Mouse (Mus musculus): ENCODE data around the gene Scnn1a. TPM values are rescaled to one million over a fixed set of nuclear protein-coding genes. Genes with fewer than 3 reads are reported as not detected.

The Scnn1a gene
- total and polyA plus RNA-seq, 2 experiments from 2014 or later: 0.46 TPM

- no peak for DNase-seq (ENCODE audit: low spot score)
Measured at GRCm38 (mm10) chr6:125284250-125284649, 36.2 kb upstream of the Scnn1a start.

DNA sequence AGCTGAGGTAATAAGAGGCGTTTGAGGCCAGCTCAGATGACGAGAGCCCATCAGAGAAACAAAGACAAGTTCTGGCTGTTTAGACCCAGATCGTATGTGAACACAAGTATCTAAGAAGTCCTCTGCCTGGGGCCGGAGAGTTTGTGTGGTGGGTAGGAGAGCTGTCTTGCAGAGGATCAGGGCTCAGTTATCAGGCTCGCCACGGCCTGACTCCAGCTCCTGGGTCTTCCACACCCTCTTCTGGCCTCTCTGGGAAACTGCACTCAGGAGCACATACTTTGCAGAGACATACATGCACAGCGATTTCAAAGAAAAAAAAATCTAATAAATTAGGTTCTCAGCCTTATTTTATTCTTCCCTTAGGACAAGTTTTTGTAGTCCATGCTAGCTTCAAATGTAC is 35.7 kb upstream of the Scnn1a start:
- no peaks in the 10 kb centered on the region for H3K4me1 ChIP-seq (ENCODE audit: control insufficient read depth, insufficient read depth)
- H3K36me3 ChIP-seq (replicated peaks; ENCODE audit: control insufficient read depth, insufficient read depth, low read length): no peaks in the 10 kb centered on the region
- WGBS: 84% methylated on average over 7 of the region's 7 CpGs
- no peaks in the 10 kb centered on the region for H3K27me3 ChIP-seq (ENCODE audit: control insufficient read depth, insufficient read depth, low read length)
- H3K27ac ChIP-seq (ENCODE audit: low read depth): no peak overlapping the region
- ATAC-seq (ENCODE audit: insufficient read depth, low read depth) (no peak), DNase-seq (ENCODE audit: low spot score) (no peak)
- no peak overlapping the region for H3K4me3 ChIP-seq (ENCODE audit: low read depth, low read length)
- H3K9me3 ChIP-seq (replicated peaks; ENCODE audit: control insufficient read depth, low read length): peaks cover 5% of the 10 kb centered on the region; the same call in 1 of the 2 replicates
- TF ChIP-seq EP300 (IDR thresholded peaks at IDR 0.05; ENCODE audit: low read depth) (no peak), CTCF (IDR thresholded peaks at IDR 0.05; ENCODE audit: low read depth) (no peak)
- no peak overlapping the region for H3K9ac ChIP-seq (replicated peaks; ENCODE audit: low read depth, low read length)
- no peak overlapping the region for H3K4me2 ChIP-seq (ENCODE audit: low read depth, low read length)

More at GRCm38 (mm10) chr6:125284250-125284649, 36.2 kb upstream of the Scnn1a start:
- Histone ChIP-seq H3K4me3 (ENCODE audit: low read depth, low read length) (no peak overlapping the region), H3K27me3 (ENCODE audit: control insufficient read depth, insufficient read depth, low read length) (no peaks in the 10 kb centered on the region), H3K4me2 (ENCODE audit: low read depth, low read length) (no peak overlapping the region), H3K9me3 (replicated peaks; ENCODE audit: control insufficient read depth, low read length) (peaks cover 5% of the 10 kb centered on the region; the same call in 1 of the 2 replicates), H3K4me1 (ENCODE audit: control insufficient read depth, insufficient read depth) (no peaks in the 10 kb centered on the region), H3K27ac (ENCODE audit: low read depth) (no peak overlapping the region), H3K9ac (replicated peaks; ENCODE audit: low read depth, low read length) (no peak overlapping the region), H3K36me3 (replicated peaks; ENCODE audit: control insufficient read depth, insufficient read depth, low read length) (no peaks in the 10 kb centered on the region)
- ATAC-seq (ENCODE audit: insufficient read depth, low read depth): no peak
- 51% methylated on average over 8 of the region's 8 CpGs for WGBS
- TF ChIP-seq CTCF (IDR thresholded peaks at IDR 0.05; ENCODE audit: low read depth) (no peak), EP300 (IDR thresholded peaks at IDR 0.05; ENCODE audit: low read depth) (no peak)

DNA sequence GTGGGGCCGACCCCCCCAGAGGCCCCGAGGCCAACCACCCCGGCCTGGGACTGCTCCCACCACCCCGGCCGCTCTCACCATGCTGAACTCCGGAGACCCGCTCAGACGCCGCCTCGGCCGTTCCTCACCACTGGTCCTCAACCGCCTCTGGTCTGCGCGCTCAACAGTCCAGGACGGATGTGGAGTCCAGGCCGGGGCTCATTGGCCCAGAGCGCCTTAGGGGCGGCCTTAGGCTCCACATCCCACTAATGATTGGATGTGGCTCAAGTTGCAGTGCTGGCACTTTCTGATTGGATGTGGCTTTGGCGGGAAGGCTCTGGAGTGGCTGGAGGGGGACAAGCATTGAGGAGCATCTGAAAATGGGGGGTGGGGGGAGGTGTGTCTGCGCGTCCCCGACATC is 34.6 kb upstream of the Scnn1a start, which contains the start of gene Tuba3a:
Gene Tuba3a (minus strand): TSS at position 153 of the 400 bp plus-strand sequence.
- Histone ChIP-seq H3K27me3 (ENCODE audit: control insufficient read depth, insufficient read depth, low read length) (no peaks in the 10 kb centered on the region), H3K9me3 (replicated peaks; ENCODE audit: control insufficient read depth, low read length) (peaks cover 5% of the 10 kb centered on the region; the same call in 1 of the 2 replicates), H3K36me3 (replicated peaks; ENCODE audit: control insufficient read depth, insufficient read depth, low read length) (no peaks in the 10 kb centered on the region), H3K27ac (ENCODE audit: low read depth) (no peak within 1 kb of the TSS), H3K9ac (replicated peaks; ENCODE audit: low read depth, low read length) (no peak within 1 kb of the TSS), H3K4me2 (ENCODE audit: low read depth, low read length) (no peak within 1 kb of the TSS), H3K4me1 (ENCODE audit: control insufficient read depth, insufficient read depth) (no peaks in the 10 kb centered on the region), H3K4me3 (ENCODE audit: low read depth, low read length) (no peak within 1 kb of the TSS)
- TF ChIP-seq EP300 (IDR thresholded peaks at IDR 0.05; ENCODE audit: low read depth): no peak
- TF ChIP-seq CTCF (IDR thresholded peaks at IDR 0.05; ENCODE audit: low read depth): no peak
- 95% methylated on average over 22 of the region's 22 CpGs for WGBS
- no peak for DNase-seq (ENCODE audit: low spot score)
- ATAC-seq (ENCODE audit: insufficient read depth, low read depth): no peak

DNA sequence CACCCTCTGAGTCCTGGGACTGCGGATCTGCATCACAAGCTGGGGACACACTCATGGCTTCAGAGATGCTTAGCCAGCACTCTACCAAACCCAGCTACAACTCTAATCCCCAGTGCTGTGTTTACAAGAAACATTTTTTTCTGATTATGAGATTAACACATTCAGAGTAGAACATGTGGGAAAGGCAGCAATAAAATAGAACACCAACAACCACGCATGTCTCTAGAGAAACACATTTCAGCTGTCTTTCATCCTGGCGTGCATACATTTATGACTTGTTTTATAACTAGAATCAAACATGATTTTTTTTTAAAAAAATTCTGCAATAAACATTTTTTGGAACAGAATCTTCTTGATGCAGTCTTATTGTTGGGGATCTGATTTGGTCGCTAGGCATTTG is 33.5 kb upstream of the Scnn1a start:
- TF ChIP-seq EP300 (IDR thresholded peaks at IDR 0.05; ENCODE audit: low read depth): no peak
- no peak for TF ChIP-seq CTCF (IDR thresholded peaks at IDR 0.05; ENCODE audit: low read depth)
- H3K4me2 ChIP-seq (ENCODE audit: low read depth, low read length): no peak overlapping the region
- H3K9ac ChIP-seq (replicated peaks; ENCODE audit: low read depth, low read length): no peak overlapping the region
- 85% methylated on average over 4 of the region's 4 CpGs for WGBS
- no peak for DNase-seq (ENCODE audit: low spot score)
- no peak for ATAC-seq (ENCODE audit: insufficient read depth, low read depth)
- H3K27me3 ChIP-seq (ENCODE audit: control insufficient read depth, insufficient read depth, low read length): no peaks in the 10 kb centered on the region
- no peak overlapping the region for H3K4me3 ChIP-seq (ENCODE audit: low read depth, low read length)
- no peak overlapping the region for H3K27ac ChIP-seq (ENCODE audit: low read depth)
- H3K4me1 ChIP-seq (ENCODE audit: control insufficient read depth, insufficient read depth): no peaks in the 10 kb centered on the region
- no peaks in the 10 kb centered on the region for H3K36me3 ChIP-seq (replicated peaks; ENCODE audit: control insufficient read depth, insufficient read depth, low read length)
- H3K9me3 ChIP-seq (replicated peaks; ENCODE audit: control insufficient read depth, low read length): peaks cover 5% of the 10 kb centered on the region; the same call in 1 of the 2 replicates

- 0 out of 2 replicates have a peak, but pooled peaks cover 3% of the 10 kb centered on the region for H3K27me3 ChIP-seq (ENCODE audit: control insufficient read depth, insufficient read depth, low read length)
- H3K9me3 ChIP-seq (replicated peaks; ENCODE audit: control insufficient read depth, low read length): peaks cover 5% of the 10 kb centered on the region; the same call in 1 of the 2 replicates
- WGBS: 55% methylated on average over 5 of the region's 5 CpGs
- no peak overlapping the region for H3K9ac ChIP-seq (replicated peaks; ENCODE audit: low read depth, low read length)
- no peak overlapping the region for H3K4me2 ChIP-seq (ENCODE audit: low read depth, low read length)
- no peak overlapping the region for H3K27ac ChIP-seq (ENCODE audit: low read depth)
- no peaks in the 10 kb centered on the region for H3K4me1 ChIP-seq (ENCODE audit: control insufficient read depth, insufficient read depth)
- DNase-seq (ENCODE audit: low spot score) (no peak), ATAC-seq (ENCODE audit: insufficient read depth, low read depth) (no peak)
- TF ChIP-seq EP300 (IDR thresholded peaks at IDR 0.05; ENCODE audit: low read depth): no peak
- TF ChIP-seq CTCF (IDR thresholded peaks at IDR 0.05; ENCODE audit: low read depth): no peak
- no peak overlapping the region for H3K4me3 ChIP-seq (ENCODE audit: low read depth, low read length)
- no peaks in the 10 kb centered on the region for H3K36me3 ChIP-seq (replicated peaks; ENCODE audit: control insufficient read depth, insufficient read depth, low read length)
Measured at GRCm38 (mm10) chr6:125288730-125289129, 31.7 kb upstream of the Scnn1a start.

GRCm38 (mm10) chr6:125291329-125291728 is 29.1 kb upstream of the Scnn1a start:
- WGBS: 57% methylated on average over 4 of the region's 4 CpGs
- TF ChIP-seq CTCF (IDR thresholded peaks at IDR 0.05; ENCODE audit: low read depth) (no peak), EP300 (IDR thresholded peaks at IDR 0.05; ENCODE audit: low read depth) (no peak)
- ATAC-seq (ENCODE audit: insufficient read depth, low read depth) (no peak), DNase-seq (ENCODE audit: low spot score) (no peak)
- Histone ChIP-seq H3K4me3 (ENCODE audit: low read depth, low read length) (no peak overlapping the region), H3K4me2 (ENCODE audit: low read depth, low read length) (no peak overlapping the region), H3K36me3 (replicated peaks; ENCODE audit: control insufficient read depth, insufficient read depth, low read length) (no peaks in the 10 kb centered on the region), H3K9me3 (replicated peaks; ENCODE audit: control insufficient read depth, low read length) (no peaks in the 10 kb centered on the region), H3K4me1 (ENCODE audit: control insufficient read depth, insufficient read depth) (no peaks in the 10 kb centered on the region), H3K27ac (ENCODE audit: low read depth) (no peak overlapping the region), H3K9ac (replicated peaks; ENCODE audit: low read depth, low read length) (no peak overlapping the region), H3K27me3 (ENCODE audit: control insufficient read depth, insufficient read depth, low read length) (0 out of 2 replicates have a peak, but pooled peaks cover 3% of the 10 kb centered on the region)

Data from heart, postnatal 0 days (tissue).